Mouse (Mus musculus) MEL (cell line): ENCODE measurements around the gene Pip5k1c. TPM values are rescaled to one million over a fixed set of nuclear protein-coding genes. Genes with fewer than 3 reads are reported as not detected.
A peak's percentile ranks its signal among the peaks of the same experiment; 100 is the strongest.

Experiments
- DNase-seq: peaks from one replicate; pipeline ENCODE4 v3.0.0; 2011; ENCODE audit warnings: low read depth, low spot score
- H3K27ac ChIP-seq: 2 replicates; pipeline ENCODE4 v1.5.1; 2012; ENCODE audit warnings: low read depth, mild to moderate bottlenecking, control low read depth, low read length, moderate library complexity; ENCODE audit not compliant: control insufficient read depth
- H3K27me3 ChIP-seq, 2 experiments: fragments of 150-350 bp in 1 of 2; sonication (generic) in 1 of 2; 2 replicates each; pipeline ENCODE4 v1.6.1; 2012; ENCODE audit warnings: low read length in 2 of 2, mild to moderate bottlenecking in 2 of 2, improper control_type of control experiment in 1 of 2, moderate library complexity in 1 of 2; ENCODE audit not compliant: insufficient read depth in 2 of 2, control insufficient read depth in 1 of 2
- H3K36me3 ChIP-seq, 2 experiments: 2 replicates each; pipeline ENCODE4 v1.6.1; 2012 to 2014; ENCODE audit warnings: low read length in 2 of 2, improper control_type of control experiment in 1 of 2, inconsistent platforms in 1 of 2, mild to moderate bottlenecking in 1 of 2; ENCODE audit not compliant: insufficient read depth in 2 of 2, control insufficient read depth in 1 of 2
- H3K4me1 ChIP-seq, 2 experiments: fragments of 150-350 bp in 1 of 2; sonication (generic) in 1 of 2; 2 replicates each; pipeline ENCODE4 v1.6.1; 2012; ENCODE audit warnings: low read length in 2 of 2, improper control_type of control experiment in 1 of 2, mild to moderate bottlenecking in 1 of 2; ENCODE audit not compliant: insufficient read depth in 2 of 2, control insufficient read depth in 1 of 2
- H3K4me3 ChIP-seq, 2 experiments: fragments of 150-350 bp in 1 of 2; sonication (generic) in 1 of 2; 2 replicates each; pipeline ENCODE4 v1.5.1; 2012; ENCODE audit warnings: low read depth in 2 of 2, low read length in 2 of 2, mild to moderate bottlenecking in 2 of 2, moderate library complexity in 2 of 2, control low read depth in 1 of 2, improper control_type of control experiment in 1 of 2; ENCODE audit not compliant: control insufficient read depth in 1 of 2, insufficient read depth in 1 of 2
- H3K79me2 ChIP-seq: 2 replicates; pipeline ENCODE4 v1.6.1; 2012; ENCODE audit warnings: mild to moderate bottlenecking, low read length, moderate library complexity; ENCODE audit not compliant: control insufficient read depth, poor library complexity, insufficient read depth
- H3K9ac ChIP-seq: 2 replicates; pipeline ENCODE4 v1.6.1; 2012; ENCODE audit warnings: low read depth, mild to moderate bottlenecking, control low read depth, low read length, moderate library complexity; ENCODE audit not compliant: control insufficient read depth, poor library complexity, severe bottlenecking
- H3K9me3 ChIP-seq: fragments of 150-350 bp; sonication (generic); replicated peaks from 2 replicates; pipeline ENCODE4 v1.6.1; 2012; ENCODE audit warnings: mild to moderate bottlenecking, low read length, improper control_type of control experiment, moderate library complexity; ENCODE audit not compliant: insufficient read depth
- BHLHE40 ChIP-seq: IDR thresholded peaks from 2 replicates; pipeline ENCODE4 v1.6.1; 2012; ENCODE audit warnings: low read depth, mild to moderate bottlenecking, inconsistent platforms, low read length, improper control_type of control experiment, borderline replicate concordance
- CHD1 ChIP-seq: IDR thresholded peaks from 2 replicates; pipeline ENCODE4 v1.6.1; 2012; ENCODE audit warnings: low read depth, mild to moderate bottlenecking, inconsistent platforms, low read length, improper control_type of control experiment
- CHD2 ChIP-seq: IDR thresholded peaks from 2 replicates; pipeline ENCODE4 v1.6.1; 2011; ENCODE audit warnings: low read length, improper control_type of control experiment
- E2F4 ChIP-seq: IDR thresholded peaks from 2 replicates; pipeline ENCODE4 v1.6.1; 2011; ENCODE audit warnings: low read depth, low read length, improper control_type of control experiment, borderline replicate concordance
- ELF1 ChIP-seq: IDR thresholded peaks from 2 replicates; pipeline ENCODE4 v1.6.1; 2014; ENCODE audit warnings: low read depth, mild to moderate bottlenecking, inconsistent platforms, low read length, improper control_type of control experiment, moderate library complexity
- EP300 ChIP-seq, 2 experiments: IDR thresholded peaks; 2 replicates each; pipeline ENCODE4 v1.6.1; 2011; ENCODE audit warnings: improper control_type of control experiment in 2 of 2, low read length in 2 of 2, low read depth in 1 of 2, mild to moderate bottlenecking in 1 of 2
- ETS1 ChIP-seq: IDR thresholded peaks from 2 replicates; pipeline ENCODE4 v1.6.1; 2012; ENCODE audit warnings: low read depth, mild to moderate bottlenecking, inconsistent platforms, low read length, improper control_type of control experiment, moderate library complexity
- GABPA ChIP-seq: IDR thresholded peaks from 2 replicates; pipeline ENCODE4 v1.6.1; 2012; ENCODE audit warnings: low read depth, mild to moderate bottlenecking, inconsistent platforms, low read length, improper control_type of control experiment, moderate library complexity
- GATA1 ChIP-seq: IDR thresholded peaks from 2 replicates; pipeline ENCODE4 v1.6.1; 2011; ENCODE audit warnings: low read depth, low read length, improper control_type of control experiment
- HCFC1 ChIP-seq: IDR thresholded peaks from 2 replicates; pipeline ENCODE4 v1.6.1; 2012; ENCODE audit warnings: low read depth, mild to moderate bottlenecking, inconsistent platforms, low read length, improper control_type of control experiment, moderate library complexity
- KAT2A ChIP-seq: conservative IDR thresholded peaks from 2 replicates; pipeline ENCODE4 v1.6.1; 2012; ENCODE audit warnings: low read depth, low read length, improper control_type of control experiment, inconsistent platforms
- MEF2A ChIP-seq: IDR thresholded peaks from 2 replicates; pipeline ENCODE4 v1.6.1; 2014; ENCODE audit warnings: low read depth, mild to moderate bottlenecking, inconsistent platforms, low read length, improper control_type of control experiment; ENCODE audit not compliant: poor library complexity, insufficient replicate concordance, severe bottlenecking; ENCODE audit errors: extremely low read depth
- MXI1 ChIP-seq: IDR thresholded peaks from 2 replicates; pipeline ENCODE4 v1.6.1; 2011; ENCODE audit warnings: mild to moderate bottlenecking, low read depth, low read length, improper control_type of control experiment
- MYB ChIP-seq: IDR thresholded peaks from 2 replicates; pipeline ENCODE4 v1.6.1; 2011; ENCODE audit warnings: mild to moderate bottlenecking, low read depth, low read length, improper control_type of control experiment
- MYC ChIP-seq: IDR thresholded peaks from 2 replicates; pipeline ENCODE4 v1.6.1; 2011; ENCODE audit warnings: low read depth, mild to moderate bottlenecking, low read length, improper control_type of control experiment, moderate library complexity
- NELFE ChIP-seq: IDR thresholded peaks from 2 replicates; pipeline ENCODE4 v1.6.1; 2011; ENCODE audit warnings: low read depth, low read length, improper control_type of control experiment
- NRF1 ChIP-seq: IDR thresholded peaks from 2 replicates; pipeline ENCODE4 v1.6.1; 2014; ENCODE audit warnings: low read depth, mild to moderate bottlenecking, inconsistent platforms, low read length, improper control_type of control experiment, moderate library complexity; ENCODE audit not compliant: poor library complexity, insufficient read depth, severe bottlenecking
- POLR2AphosphoS5 ChIP-seq: IDR thresholded peaks from 2 replicates; pipeline ENCODE4 v1.6.1; 2012; ENCODE audit warnings: low read depth, borderline replicate concordance, mild to moderate bottlenecking, inconsistent platforms, low read length, moderate library complexity, mixed read lengths
- RAD21 ChIP-seq: IDR thresholded peaks from 2 replicates; pipeline ENCODE4 v1.6.1; 2011; ENCODE audit warnings: mild to moderate bottlenecking, low read depth, low read length, improper control_type of control experiment
- RCOR1 ChIP-seq: IDR thresholded peaks from 2 replicates; pipeline ENCODE4 v1.6.1; 2012; ENCODE audit warnings: low read depth, mild to moderate bottlenecking, inconsistent platforms, low read length, improper control_type of control experiment
- SIN3A ChIP-seq: IDR thresholded peaks from 2 replicates; pipeline ENCODE4 v1.6.1; 2012; ENCODE audit warnings: low read length, improper control_type of control experiment, inconsistent platforms
- TAL1 ChIP-seq: IDR thresholded peaks from 2 replicates; pipeline ENCODE4 v1.6.1; 2012; ENCODE audit warnings: mild to moderate bottlenecking, inconsistent platforms, low read length, moderate library complexity, mixed read lengths
- TCF12 ChIP-seq: IDR thresholded peaks from 2 replicates; pipeline ENCODE4 v1.6.1; 2014; ENCODE audit warnings: low read depth, mild to moderate bottlenecking, inconsistent platforms, low read length, improper control_type of control experiment, moderate library complexity
- USF1 ChIP-seq: IDR thresholded peaks from 2 replicates; pipeline ENCODE4 v1.6.1; 2014; ENCODE audit warnings: low read depth, mild to moderate bottlenecking, inconsistent platforms, low read length, improper control_type of control experiment, moderate library complexity
- USF2 ChIP-seq, 2 experiments: IDR thresholded peaks; 2 replicates each; pipeline ENCODE4 v1.6.1; 2011 to 2012; ENCODE audit warnings: improper control_type of control experiment in 2 of 2, low read length in 2 of 2, borderline replicate concordance in 1 of 2, inconsistent platforms in 1 of 2, low read depth in 1 of 2, mild to moderate bottlenecking in 1 of 2; ENCODE audit not compliant: insufficient read depth in 1 of 2
- ZC3H11A ChIP-seq: IDR thresholded peaks from 2 replicates; pipeline ENCODE4 v1.6.1; 2012; ENCODE audit warnings: low read depth, mild to moderate bottlenecking, inconsistent platforms, low read length, improper control_type of control experiment
- ZKSCAN1 ChIP-seq: IDR thresholded peaks from 2 replicates; pipeline ENCODE4 v1.6.1; 2012; ENCODE audit warnings: low read depth, mild to moderate bottlenecking, inconsistent platforms, low read length, improper control_type of control experiment, moderate library complexity
- ZNF384 ChIP-seq: IDR thresholded peaks from 2 replicates; pipeline ENCODE4 v1.6.1; 2012; ENCODE audit warnings: low read depth, mild to moderate bottlenecking, inconsistent platforms, low read length, improper control_type of control experiment
- polyA plus RNA-seq, 2 experiments: library from polyadenylated mRNA; stranded (reverse) in 1 of 2; unstranded in 1 of 2; fragments of >175 nt in 1 of 2; fragments of >200 nt in 1 of 2; gene quantifications; 2 replicates each; pipeline versions ENCODE4 v1.2.1 to v1.2.4; 2012; ENCODE audit warnings: low replicate concordance in 2 of 2, low read depth in 1 of 2; ENCODE audit not compliant: insufficient read length in 2 of 2, insufficient read depth in 1 of 2, missing spikeins in 1 of 2
- total RNA-seq: library from RNA; depleted of rRNA; stranded (reverse); fragments of 300-350 nt; gene quantifications from 2 replicates; pipeline ENCODE4 v1.2.3, GENCODE M21; 2012

The Pip5k1c gene
- total and polyA plus RNA-seq, 3 experiments, result 14.4 to 40.5 TPM; not detected in 1

DNA sequence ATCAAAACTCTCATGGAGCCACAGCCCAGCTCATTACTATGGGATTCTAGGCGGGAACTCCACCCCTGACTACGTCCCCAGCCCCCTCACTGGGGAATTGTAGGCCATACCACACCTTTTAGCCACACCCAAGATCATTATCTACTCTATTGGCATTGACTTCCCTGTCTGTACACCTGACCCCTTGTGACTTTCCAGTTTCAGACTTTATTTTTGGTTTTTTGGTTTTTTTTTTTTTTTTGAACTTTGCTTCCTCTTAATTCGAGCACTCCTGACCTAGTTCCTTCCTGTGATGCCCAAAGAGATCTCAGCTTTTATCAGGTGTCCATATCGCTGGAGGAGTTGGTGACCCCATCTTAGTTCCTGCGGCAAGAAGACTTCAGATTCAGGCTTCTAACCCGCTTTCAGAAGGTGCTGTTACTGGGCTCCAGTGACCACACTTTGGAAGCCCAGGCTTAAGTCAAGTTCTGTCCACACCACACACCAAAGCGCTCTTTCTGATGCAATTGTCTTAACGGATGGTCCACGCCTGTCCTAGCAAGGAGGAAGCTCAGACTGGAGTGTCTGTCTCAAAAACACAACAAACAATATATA lies 1.2 kb upstream of the Pip5k1c start, which contains the start of gene Tjp3 (continued):
- TF ChIP-seq MXI1 (no peak), USF2 (IDR thresholded peaks at IDR 0.05; ENCODE audit: borderline replicate concordance in 1 of 2, insufficient read depth in 1 of 2, low read depth in 1 of 2, low read length in 2 of 2) (no peak), TCF12 (0 out of 2 replicates have a peak, but pooled peaks have one; percentile 28), ZC3H11A (no peak), GATA1 (peak; percentile 64), RCOR1 (no peak), USF1 (no peak), GABPA (no peak), ZNF384 (peak; percentile 86)

GRCm38 (mm10) chr10:81293334-81294030 lies 719 bp downstream of the Pip5k1c start:
- H3K27ac ChIP-seq, result peak overlapping the region; percentile 24
- peaks cover 11 to 32% of the 10 kb centered on the region in 2 experiments for H3K4me1 ChIP-seq

DNA sequence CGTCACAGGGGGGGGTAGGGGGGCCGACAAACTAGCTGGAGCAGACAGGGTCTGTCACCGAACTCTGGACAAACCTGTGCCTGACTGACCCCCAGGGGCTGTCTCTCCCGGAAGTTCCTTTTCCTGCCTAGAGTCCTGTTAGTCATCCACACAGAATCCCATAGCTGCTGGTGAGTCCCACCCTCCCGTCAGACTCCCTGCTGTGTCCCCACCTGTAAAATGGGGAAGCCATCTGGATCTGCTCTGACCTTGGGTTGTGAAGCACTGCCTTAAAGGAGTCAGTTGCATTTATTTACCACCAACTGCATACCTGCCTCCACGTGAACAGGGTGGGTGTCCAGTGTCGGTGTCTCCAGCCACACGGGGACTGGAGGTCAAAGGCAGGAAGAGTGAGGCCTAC lies 1.7 kb downstream of the Pip5k1c start:
- peak overlapping the region; percentile 86 to 91; a peak in 2 of 4 replicates for H3K4me3 ChIP-seq
- no peaks in the 10 kb centered on the region for H3K9me3 ChIP-seq
- H3K9ac ChIP-seq, result peak overlapping the region; percentile 88
- H3K4me1 ChIP-seq, result peaks cover 11 to 33% of the 10 kb centered on the region in 2 experiments
- peak; percentile 34 for DNase-seq
- peaks cover 0 to 20% of the 10 kb centered on the region in 2 experiments; a peak in 2 of 4 replicates for H3K36me3 ChIP-seq
- no peak overlapping the region for H3K27ac ChIP-seq
- peaks cover 62% of the 10 kb centered on the region for H3K79me2 ChIP-seq
- no peaks in the 10 kb centered on the region for H3K27me3 ChIP-seq
- TF ChIP-seq MYB, result no peak
- no peak for TF ChIP-seq MYC
- TF ChIP-seq ELF1, result no peak
- no peak for TF ChIP-seq CHD1
- TF ChIP-seq ZC3H11A, result no peak
- TF ChIP-seq NRF1, result no peak
- TF ChIP-seq RAD21, result no peak
- TF ChIP-seq E2F4, result no peak
- no peak for TF ChIP-seq BHLHE40
- TF ChIP-seq TCF12, result no peak
- TF ChIP-seq ETS1, result no peak
- no peak for TF ChIP-seq TAL1
- TF ChIP-seq ZKSCAN1, result no peak
- no peak for TF ChIP-seq POLR2AphosphoS5
- TF ChIP-seq EP300 (IDR thresholded peaks at IDR 0.05; ENCODE audit: low read depth in 1 of 2, low read length in 2 of 2), result no peak

More at GRCm38 (mm10) chr10:81293334-81294030, 719 bp downstream of the Pip5k1c start:
- Histone ChIP-seq H3K9ac (peak overlapping the region; percentile 88), H3K9me3 (no peaks in the 10 kb centered on the region)
- TF ChIP-seq MXI1 (peak; percentile 87), SIN3A (peak; percentile 63; the same call in 1 of the 2 replicates), KAT2A (no peak), HCFC1 (no peak; the same call in 1 of the 2 replicates), NELFE (no peak), MYB (no peak), MYC (0 out of 2 replicates have a peak, but pooled peaks have one; percentile 52), CHD2 (no peak), USF2 (IDR thresholded peaks at IDR 0.05; ENCODE audit: borderline replicate concordance in 1 of 2, insufficient read depth in 1 of 2, low read depth in 1 of 2, low read length in 2 of 2) (no peak), MEF2A (no peak)
- TF ChIP-seq, all 39 proteins: peak for 3
- Histone ChIP-seq H3K36me3 (peaks cover 0 to 20% of the 10 kb centered on the region in 2 experiments; a peak in 2 of 4 replicates), H3K4me3 (peak overlapping the region; percentile 86 to 91), H3K27me3 (no peaks in the 10 kb centered on the region), H3K79me2 (peaks cover 53% of the 10 kb centered on the region)
- DNase-seq, result peak; percentile 23
